Comparison of ENCODE assay signal across 15 mouse cellular contexts in the genomic region with DNA sequence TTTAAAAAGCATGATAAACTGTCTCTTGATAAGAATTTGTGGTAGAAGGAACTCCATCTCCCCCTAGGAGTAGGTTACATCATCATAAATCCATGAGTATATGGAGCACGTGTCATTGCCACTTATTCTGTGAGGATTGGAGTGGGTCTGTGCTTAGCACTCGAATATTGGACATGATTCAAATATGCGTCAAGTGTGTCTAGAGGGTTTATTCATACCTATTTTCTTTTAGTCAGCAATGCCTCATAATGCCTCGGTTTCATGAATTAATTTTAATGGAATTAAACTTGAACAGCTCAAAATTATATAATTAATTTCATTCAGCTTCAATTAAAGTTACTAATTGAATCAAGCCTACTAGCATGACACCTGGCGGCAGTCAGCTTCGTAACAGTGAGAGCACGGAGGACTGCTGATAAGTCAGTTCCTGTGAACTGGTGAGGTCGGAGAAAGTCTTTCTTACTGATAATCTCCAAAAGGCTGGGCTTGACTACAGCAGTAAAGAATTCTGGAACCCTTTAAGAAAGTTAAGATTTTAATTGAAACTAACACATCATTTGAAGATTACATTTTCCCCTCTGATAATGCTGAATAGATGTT. TPM values are rescaled to one million over a fixed set of nuclear protein-coding genes. Genes with fewer than 3 reads are reported as not detected.
DNase-seq lines count a peak whose midpoint lies in the region; ATAC-seq lines count a peak whose summit lies in the region.
"Had no signal": no experiment of that assay in that cellular context is flagged by ENCODE, and none has a peak within 500 bp of the region (broad histone marks: within the 10 kb centered on the region; RNA-seq: fewer than 3 reads in every experiment).

No protein-coding gene starts in this region.

- no peaks in the 10 kb centered on the region for H3K27me3 ChIP-seq in embryonic facial prominence, embryonic 14.5 days (replicated peaks; ENCODE audit: control insufficient read depth, insufficient read depth, low read length)
- no peaks in the 10 kb centered on the region for H3K27me3 ChIP-seq in embryonic facial prominence, embryonic 10.5 days (replicated peaks; ENCODE audit: low read depth, poor library complexity, severe bottlenecking)
- H3K27me3 ChIP-seq in heart, embryonic 16.5 days (ENCODE audit: control insufficient read depth, insufficient read depth, low read length), result no peaks in the 10 kb centered on the region
- H3K27me3 ChIP-seq: embryonic facial prominence, embryonic 15.5 days; hindbrain, embryonic 13.5 days; limb, embryonic 12.5 days had no signal

- no peaks in the 10 kb centered on the region; the same call in 1 of the 2 replicates for H3K4me1 ChIP-seq in embryonic facial prominence, embryonic 14.5 days (ENCODE audit: control insufficient read depth, insufficient read depth, low read length)
- no peaks in the 10 kb centered on the region for H3K4me1 ChIP-seq in embryonic facial prominence, embryonic 10.5 days
- H3K4me1 ChIP-seq in heart, embryonic 16.5 days (ENCODE audit: control insufficient read depth, insufficient read depth, low read length), result peaks cover 15% of the 10 kb centered on the region
- H3K4me1 ChIP-seq: embryonic facial prominence, embryonic 15.5 days; hindbrain, embryonic 13.5 days; limb, embryonic 12.5 days had no signal

- H3K4me2 ChIP-seq in embryonic facial prominence, embryonic 14.5 days (ENCODE audit: low read depth, low read length), result no peak overlapping the region
- peak overlapping the region; percentile 46; the same call in 1 of the 2 replicates for H3K4me2 ChIP-seq in heart, embryonic 16.5 days (ENCODE audit: low read depth, low read length)
- H3K4me2 ChIP-seq: embryonic facial prominence, embryonic 15.5 days; hindbrain, embryonic 13.5 days; limb, embryonic 12.5 days had no signal

- ATAC-seq in embryonic facial prominence, embryonic 14.5 days (ENCODE audit: low read depth), result no peak
- ATAC-seq in heart, embryonic 16.5 days (replicated peaks; ENCODE audit: extremely low read depth, insufficient read depth, low FRiP score), result peak; percentile 85
- ATAC-seq: activated CD4-positive, CD25-positive, alpha-beta regulatory T cell, adult 4 months; liver, postnatal 0 days had no signal

- H3K27ac ChIP-seq in embryonic facial prominence, embryonic 14.5 days (replicated peaks; ENCODE audit: low read depth, low read length), result no peak overlapping the region
- H3K27ac ChIP-seq in embryonic facial prominence, embryonic 10.5 days (replicated peaks), result no peak overlapping the region
- H3K27ac ChIP-seq in heart, embryonic 16.5 days (ENCODE audit: low read length), result no peak overlapping the region; the same call in 1 of the 2 replicates
- H3K27ac ChIP-seq: embryonic facial prominence, embryonic 15.5 days; hindbrain, embryonic 13.5 days; limb, embryonic 12.5 days had no signal

- no peaks in the 10 kb centered on the region for H3K9me3 ChIP-seq in embryonic facial prominence, embryonic 14.5 days (ENCODE audit: control insufficient read depth, low read length)
- H3K9me3 ChIP-seq in embryonic facial prominence, embryonic 10.5 days, result no peaks in the 10 kb centered on the region
- no peaks in the 10 kb centered on the region for H3K9me3 ChIP-seq in heart, embryonic 16.5 days (replicated peaks; ENCODE audit: control insufficient read depth, low read length)
- H3K9me3 ChIP-seq: embryonic facial prominence, embryonic 15.5 days; hindbrain, embryonic 13.5 days; limb, embryonic 12.5 days had no signal

- H3K9ac ChIP-seq in embryonic facial prominence, embryonic 14.5 days (ENCODE audit: low read depth, low read length), result no peak overlapping the region
- H3K9ac ChIP-seq in heart, embryonic 16.5 days (ENCODE audit: low read length), result no peak overlapping the region
- H3K9ac ChIP-seq: embryonic facial prominence, embryonic 15.5 days; hindbrain, embryonic 13.5 days; limb, embryonic 12.5 days; liver, postnatal 0 days had no signal

- DNase-seq in embryonic facial prominence, embryonic 14.5 days (ENCODE audit: low spot score), result peak; percentile 51
- no peak for DNase-seq in embryonic facial prominence, embryonic 10.5 days (ENCODE audit: low spot score)
- DNase-seq in heart, adult 11 months, result no peak
- DNase-seq in right cerebral cortex, adult 18-20 months, result peak; percentile 4
- no peak for DNase-seq in right cerebral cortex, postnatal 14 days
- no peak for DNase-seq in spleen, postnatal 14 days (ENCODE audit: low spot score in 2 of 2)
- DNase-seq in adrenal gland, adult 18-20 months (ENCODE audit: low spot score in 2 of 2), result no peak
- DNase-seq: cerebellum, postnatal 14 days; kidney, postnatal 10 days; liver, postnatal 0 days had no signal

- H3K4me3 ChIP-seq in embryonic facial prominence, embryonic 14.5 days (ENCODE audit: low read depth, low read length), result no peak overlapping the region
- no peak overlapping the region for H3K4me3 ChIP-seq in embryonic facial prominence, embryonic 10.5 days
- no peak overlapping the region for H3K4me3 ChIP-seq in heart, embryonic 16.5 days (ENCODE audit: low read length)
- H3K4me3 ChIP-seq: embryonic facial prominence, embryonic 15.5 days; hindbrain, embryonic 13.5 days; limb, embryonic 12.5 days had no signal

- 63% methylated on average over 8 of the region's 8 CpGs for WGBS in embryonic facial prominence, embryonic 14.5 days
- 85% methylated on average over 8 of the region's 8 CpGs for WGBS in embryonic facial prominence, embryonic 10.5 days
- 18% methylated on average over 8 of the region's 8 CpGs for WGBS in heart, embryonic 16.5 days

- 0 out of 2 replicates have a peak, but pooled peaks cover 11% of the 10 kb centered on the region for H3K36me3 ChIP-seq in embryonic facial prominence, embryonic 14.5 days (ENCODE audit: control insufficient read depth, insufficient read depth, low read length)
- peaks cover 20% of the 10 kb centered on the region for H3K36me3 ChIP-seq in embryonic facial prominence, embryonic 10.5 days (replicated peaks)
- H3K36me3 ChIP-seq in heart, embryonic 16.5 days (ENCODE audit: control insufficient read depth, insufficient read depth), result no peaks in the 10 kb centered on the region
- H3K36me3 ChIP-seq: embryonic facial prominence, embryonic 15.5 days; hindbrain, embryonic 13.5 days had no signal

RNA-seq across cellular contexts. Expression of gene Mdfic, which starts 17.0 kb away (rescaled TPM):
- polyA plus RNA-seq in embryonic facial prominence, embryonic 14.5 days (2014; fragmentation: Nextera tagmentation; extraction: Ambion mirVana), result 11.1 and 11.9 TPM in 2 replicates
- polyA plus RNA-seq in embryonic facial prominence, embryonic 10.5 days (2016; fragmentation: Nextera tagmentation; extraction: Ambion mirVana), result 5.0 and 6.6 TPM in 2 replicates
- 3.9 and 4.0 TPM in 2 replicates for polyA plus RNA-seq in heart, embryonic 16.5 days (2015; fragmentation: Nextera tagmentation; extraction: Ambion mirVana)
- 10 to 100 TPM; 34.9 to 63.6 TPM for total RNA-seq in adrenal gland, adult 18-20 months (2021)

Comparison
In these comparisons a context has a peak if more than half of its experiments do, and no peak if none do; other contexts are left out.
1. DNase-seq: peak in embryonic facial prominence, embryonic 14.5 days (single experiment) and right cerebral cortex, adult 18-20 months (single experiment); none in embryonic facial prominence, embryonic 10.5 days (single experiment), heart, adult 11 months (single experiment), right cerebral cortex, postnatal 14 days (single experiment), spleen, postnatal 14 days (0 of 2) and adrenal gland, adult 18-20 months (0 of 2).